Mouse (Mus musculus) WW6 (cell line): ENCODE data around the gene Lin7a.

ENCODE experiments used
- DNase-seq: peaks from one replicate; pipeline ENCODE4 v3.0.0-alpha.2; 2013; ENCODE audit warnings: low read depth, low spot score

Lin7a gene

GRCm38 (mm10) chr10:107271321-107272130 lies at the start of gene Lin7a:
Gene Lin7a (plus strand): TSS chr10:107271686.
- DNase-seq: no peak

GRCm38 (mm10) chr10:107221726-107222125 lies 49.8 kb upstream of the Lin7a start:
- DNase-seq: no peak

GRCm38 (mm10) chr10:107222406-107223185 lies 48.9 kb upstream of the Lin7a start:
- no peak for DNase-seq

- DNase-seq: no peak
These were observed 48.4 kb upstream of the Lin7a start for GRCm38 (mm10) chr10:107223186-107223440.

- DNase-seq: no peak
These were observed 47.7 kb upstream of the Lin7a start for GRCm38 (mm10) chr10:107223821-107224220.

- no peak for DNase-seq
These were observed 46.7 kb upstream of the Lin7a start for GRCm38 (mm10) chr10:107224596-107225330.

- no peak for DNase-seq
These were observed 46.1 kb upstream of the Lin7a start for GRCm38 (mm10) chr10:107225331-107225835.

- DNase-seq: no peak
These were observed 45.6 kb upstream of the Lin7a start for GRCm38 (mm10) chr10:107225871-107226270.

GRCm38 (mm10) chr10:107227901-107228300 lies 43.6 kb upstream of the Lin7a start:
- DNase-seq: no peak

- DNase-seq: no peak
These were observed 42.7 kb upstream of the Lin7a start for GRCm38 (mm10) chr10:107228776-107229175.

- DNase-seq: no peak
These were observed 42.1 kb upstream of the Lin7a start for GRCm38 (mm10) chr10:107229416-107229815.

GRCm38 (mm10) chr10:107230081-107230850 lies 41.2 kb upstream of the Lin7a start:
- DNase-seq: no peak

GRCm38 (mm10) chr10:107230851-107231130 lies 40.7 kb upstream of the Lin7a start:
- DNase-seq: no peak

GRCm38 (mm10) chr10:107231421-107232010 lies 40.0 kb upstream of the Lin7a start:
- no peak for DNase-seq

GRCm38 (mm10) chr10:107232491-107233110 lies 38.9 kb upstream of the Lin7a start:
- no peak for DNase-seq

GRCm38 (mm10) chr10:107233221-107233620 lies 38.3 kb upstream of the Lin7a start:
- DNase-seq: no peak

GRCm38 (mm10) chr10:107233825-107234224 lies 37.7 kb upstream of the Lin7a start:
- no peak for DNase-seq

GRCm38 (mm10) chr10:107234421-107235400 lies 36.8 kb upstream of the Lin7a start:
- no peak for DNase-seq

GRCm38 (mm10) chr10:107235496-107235895 lies 36.0 kb upstream of the Lin7a start:
- no peak for DNase-seq

- DNase-seq: no peak
These were observed 35.3 kb upstream of the Lin7a start for GRCm38 (mm10) chr10:107236211-107236610.
